Mouse (Mus musculus) 3T3-L1 (cell line): Measurements from ENCODE around the gene Tcf20.

Experiments
- DNase-seq: peaks from one replicate; pipeline ENCODE4 v3.0.0-alpha.2; 2015; ENCODE audit warnings: low read depth, low spot score

Gene Tcf20

GRCm38 (mm10) chr15:82960786-82961561 is 26.7 kb downstream of the Tcf20 start:
- DNase-seq, result no peak

- no peak for DNase-seq
Observed at GRCm38 (mm10) chr15:82959151-82959550, 28.5 kb downstream of the Tcf20 start.

- no peak for DNase-seq
Observed at GRCm38 (mm10) chr15:82958253-82958701, 29.4 kb downstream of the Tcf20 start.

GRCm38 (mm10) chr15:82956721-82957120 is 31.0 kb downstream of the Tcf20 start:
- DNase-seq, result no peak

GRCm38 (mm10) chr15:82956310-82956709 is 31.4 kb downstream of the Tcf20 start:
- DNase-seq, result no peak

DNA sequence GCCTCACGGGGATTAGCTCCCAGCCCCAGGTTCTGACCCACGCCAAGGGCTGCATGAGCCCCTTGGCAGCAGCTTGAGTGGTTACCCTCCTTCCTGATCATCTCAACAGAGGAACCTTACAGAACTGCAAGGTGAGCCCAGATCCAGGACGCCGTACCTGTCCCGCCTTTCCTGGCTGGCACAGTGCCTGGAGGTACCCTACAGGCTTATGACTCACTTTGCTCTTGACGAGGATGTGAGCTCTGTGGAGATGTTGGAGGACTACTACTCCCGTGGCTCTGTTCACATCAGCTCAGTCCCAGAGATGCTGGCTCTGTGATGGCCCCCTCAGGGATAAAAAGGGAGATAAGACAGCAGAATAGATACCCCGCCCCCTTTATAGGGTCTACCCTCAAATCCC is 32.4 kb downstream of the Tcf20 start:
- DNase-seq, result no peak

DNA sequence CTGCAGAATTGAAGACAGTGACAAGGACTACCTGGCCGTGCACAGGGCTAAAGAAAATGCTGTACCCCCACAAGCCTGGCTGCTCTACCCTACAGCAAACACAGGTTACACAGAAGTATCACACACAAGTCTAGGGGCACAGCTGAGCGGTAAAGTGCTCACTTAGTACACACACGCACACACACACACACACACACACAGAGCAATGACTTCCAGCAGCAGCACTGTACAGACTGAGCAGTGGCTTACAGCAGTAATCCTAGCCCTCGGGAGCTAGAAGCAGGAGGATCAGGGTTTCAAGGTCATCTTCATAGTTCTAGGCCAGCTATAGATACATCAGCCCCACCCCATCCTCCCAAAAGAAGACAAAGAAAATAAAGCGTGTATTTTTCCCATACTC is 33.6 kb downstream of the Tcf20 start:
- no peak for DNase-seq

GRCm38 (mm10) chr15:82953096-82953495 is 34.6 kb downstream of the Tcf20 start:
- DNase-seq, result no peak

GRCm38 (mm10) chr15:82952292-82952705 is 35.4 kb downstream of the Tcf20 start:
- no peak for DNase-seq

- DNase-seq, result no peak
Observed at GRCm38 (mm10) chr15:82950246-82950645, 37.4 kb downstream of the Tcf20 start.

GRCm38 (mm10) chr15:82947431-82947830 is 40.2 kb downstream of the Tcf20 start:
- DNase-seq, result no peak

GRCm38 (mm10) chr15:82944479-82945195 is 43.0 kb downstream of the Tcf20 start:
- no peak for DNase-seq

DNA sequence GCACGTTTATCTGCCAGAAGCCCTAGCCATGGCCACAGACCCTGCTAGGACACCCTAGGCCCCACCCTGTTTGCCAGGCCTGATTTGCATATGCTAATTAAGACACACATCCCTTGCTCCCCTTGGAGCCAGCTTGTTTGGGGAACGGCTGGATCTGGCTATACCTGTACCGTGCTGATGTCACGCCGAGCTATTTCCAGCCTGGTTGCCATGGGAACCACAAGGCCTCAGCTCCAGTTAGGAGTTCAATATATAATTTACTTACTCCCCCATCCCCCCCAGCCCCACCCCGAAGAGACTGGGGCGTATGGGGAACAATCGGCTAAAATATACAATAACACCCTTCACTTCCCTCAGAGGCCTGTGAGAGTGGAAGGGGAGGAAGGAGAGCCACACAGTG is 45.9 kb downstream of the Tcf20 start:
- no peak for DNase-seq

DNA sequence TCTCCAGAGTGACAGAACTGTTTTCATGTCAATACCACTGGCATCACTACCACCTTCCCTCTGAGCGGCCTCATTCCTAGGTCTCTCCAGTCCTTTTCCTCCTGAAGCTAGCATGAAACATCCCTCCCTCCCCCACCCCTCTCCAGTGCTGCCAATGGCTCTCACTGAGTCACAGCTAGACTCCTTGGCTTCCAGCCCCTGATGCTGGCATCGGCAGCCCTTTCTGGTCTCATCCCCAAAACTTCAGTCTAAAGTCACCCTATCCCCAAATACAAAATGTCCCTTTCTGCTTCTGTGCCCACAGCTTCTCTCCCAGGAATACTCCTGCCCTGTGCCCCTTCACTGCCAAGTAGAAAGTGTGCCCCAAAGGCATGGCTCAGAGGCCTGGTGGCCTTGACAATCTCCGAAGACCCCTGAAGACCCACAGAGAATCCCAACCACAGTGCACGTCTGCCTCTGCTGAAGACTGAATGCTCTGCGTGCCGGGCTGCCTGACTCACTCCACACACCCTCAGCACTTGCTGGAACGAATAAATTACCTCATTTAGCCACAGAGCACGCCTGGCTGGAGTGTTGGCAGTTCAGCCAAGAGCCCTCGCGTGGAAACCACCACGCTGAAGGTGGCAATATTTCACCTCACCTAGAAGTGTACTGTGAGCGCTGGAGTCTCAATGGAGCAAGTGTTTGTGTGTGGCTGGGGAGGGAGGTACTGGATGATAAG is 47.0 kb downstream of the Tcf20 start:
- DNase-seq, result peak; percentile 85

- no peak for DNase-seq
Observed at GRCm38 (mm10) chr15:82938155-82938569, 49.5 kb downstream of the Tcf20 start.

DNA sequence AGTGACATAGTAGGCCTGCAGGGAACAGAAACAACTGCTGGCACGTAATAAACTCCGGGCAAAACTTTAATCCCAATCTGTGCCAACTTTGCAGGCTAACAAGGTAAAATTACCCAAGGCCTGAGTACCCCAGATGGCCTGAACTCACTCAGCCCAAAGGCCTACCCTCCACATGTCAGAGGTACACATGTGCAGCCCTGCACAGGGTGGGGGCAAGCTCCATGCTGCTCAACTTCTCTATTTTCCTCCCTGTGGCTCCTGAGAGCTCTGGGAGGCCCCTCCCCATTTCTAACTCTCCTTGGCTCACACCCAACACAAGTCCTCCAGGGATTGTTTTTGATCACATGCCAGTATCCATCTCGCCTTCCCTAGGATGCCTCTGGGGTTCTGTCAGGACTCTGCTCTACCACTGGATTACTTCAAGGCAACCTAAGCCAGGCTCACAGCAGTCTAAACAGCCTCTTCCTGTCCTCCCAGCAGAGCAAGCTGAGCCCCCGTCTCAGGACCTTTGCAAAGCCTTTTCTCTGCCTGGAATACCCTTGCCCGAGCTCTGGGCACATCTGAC is 50.2 kb downstream of the Tcf20 start:
- DNase-seq, result peak; percentile 54

GRCm38 (mm10) chr15:82934971-82935370 is 52.7 kb downstream of the Tcf20 start:
- no peak for DNase-seq

- DNase-seq, result peak; percentile 74
Observed at GRCm38 (mm10) chr15:82932936-82933650, 54.6 kb downstream of the Tcf20 start.

GRCm38 (mm10) chr15:82931436-82931835 is 56.2 kb downstream of the Tcf20 start:
- DNase-seq, result no peak

- no peak for DNase-seq
Observed at GRCm38 (mm10) chr15:82929595-82929994, 58.1 kb downstream of the Tcf20 start.

- no peak for DNase-seq
Observed at GRCm38 (mm10) chr15:82928844-82929243, 58.8 kb downstream of the Tcf20 start.
